Mouse (Mus musculus): ENCODE results near the gene Steap1. TPM values are rescaled to one million over a fixed set of nuclear protein-coding genes. Genes with fewer than 3 reads are reported as not detected.
A peak's percentile ranks its signal among the peaks of the same experiment; 100 is the strongest.

The Steap1 gene
- polyA plus RNA-seq, 1 experiment: not detected

DNA sequence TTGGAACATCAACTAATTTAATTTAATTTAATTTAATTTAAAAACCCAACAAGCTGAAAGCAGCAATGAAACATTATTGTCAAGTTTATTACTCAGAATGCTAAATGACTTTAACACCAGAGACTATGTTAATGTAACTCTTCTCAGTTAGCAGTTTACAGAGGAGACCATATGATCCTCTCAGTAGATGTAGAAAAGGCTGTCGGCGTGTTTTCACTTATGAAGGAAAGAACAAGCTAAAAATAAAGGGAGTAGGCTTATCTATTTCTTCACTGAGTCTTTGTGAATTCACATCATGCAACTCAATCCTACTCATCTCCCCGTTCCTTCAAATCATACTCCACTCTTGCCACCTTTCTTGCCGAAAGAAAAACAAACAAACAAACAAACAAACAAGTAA, 38.1 kb downstream of the Steap1 start:
- Histone ChIP-seq H3K4me3 (ENCODE audit: insufficient read depth, low read length) (no peak overlapping the region), H3K27ac (ENCODE audit: insufficient read depth, low read depth, low read length) (no peak overlapping the region), H3K4me1 (ENCODE audit: control insufficient read depth, insufficient read depth, low read length) (no peaks in the 10 kb centered on the region)
- TF ChIP-seq POLR2A (IDR thresholded peaks at IDR 0.05; ENCODE audit: borderline replicate concordance, low read depth, low read length) (no peak), CTCF (IDR thresholded peaks at IDR 0.05; ENCODE audit: low read depth, low read length) (no peak)

DNA sequence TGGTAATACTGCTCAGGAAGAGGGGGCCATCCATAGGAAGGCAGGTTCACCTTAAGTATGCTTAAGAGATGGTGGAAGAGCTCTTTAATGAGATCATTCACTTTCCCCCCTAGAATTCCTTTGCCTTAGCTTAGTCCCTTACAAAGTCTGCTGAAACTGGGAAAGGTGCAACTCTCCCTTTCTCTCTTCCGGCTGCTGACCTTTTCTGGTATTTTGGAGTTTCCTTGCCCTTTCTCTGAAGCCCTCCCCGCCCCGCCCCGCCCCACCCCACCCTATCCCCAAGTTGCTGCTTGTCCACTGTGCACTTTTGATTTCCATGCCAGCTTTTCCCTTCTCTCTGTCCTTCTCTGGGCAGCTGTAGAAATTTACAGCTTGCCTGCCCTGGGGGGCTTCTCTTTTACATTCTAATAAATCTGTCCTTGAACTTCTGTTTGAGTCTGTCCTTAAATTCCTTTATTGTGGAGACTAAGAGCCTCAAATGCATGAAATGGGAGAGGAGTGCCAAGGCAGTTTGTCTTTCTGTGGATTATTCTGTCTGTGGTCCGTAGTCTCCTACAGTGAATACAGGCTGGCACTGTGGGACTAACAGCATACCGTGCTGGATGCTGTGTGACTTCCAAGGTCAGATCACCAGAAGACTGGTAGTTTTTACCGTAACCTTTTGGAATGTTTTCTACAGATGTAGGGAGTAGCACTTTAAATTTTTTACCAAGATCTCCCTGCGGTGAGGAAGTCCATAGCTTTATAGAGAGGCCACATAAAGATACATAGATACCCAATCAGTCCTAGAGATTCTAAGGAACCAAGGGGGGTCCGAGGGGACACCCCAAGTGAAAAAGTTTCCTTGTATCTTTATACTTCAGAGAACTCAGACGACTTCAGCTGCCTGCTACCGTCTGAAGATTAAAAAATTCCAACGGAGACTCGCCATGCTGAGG, 41.5 kb downstream of the Steap1 start:
- H3K4me3 ChIP-seq (ENCODE audit: insufficient read depth, low read length): no peak overlapping the region
- TF ChIP-seq CTCF (IDR thresholded peaks at IDR 0.05; ENCODE audit: low read depth, low read length) (no peak), POLR2A (IDR thresholded peaks at IDR 0.05; ENCODE audit: borderline replicate concordance, low read depth, low read length) (no peak)
- H3K27ac ChIP-seq (ENCODE audit: insufficient read depth, low read depth, low read length): no peak overlapping the region
- no peaks in the 10 kb centered on the region for H3K4me1 ChIP-seq (ENCODE audit: control insufficient read depth, insufficient read depth, low read length)

DNA sequence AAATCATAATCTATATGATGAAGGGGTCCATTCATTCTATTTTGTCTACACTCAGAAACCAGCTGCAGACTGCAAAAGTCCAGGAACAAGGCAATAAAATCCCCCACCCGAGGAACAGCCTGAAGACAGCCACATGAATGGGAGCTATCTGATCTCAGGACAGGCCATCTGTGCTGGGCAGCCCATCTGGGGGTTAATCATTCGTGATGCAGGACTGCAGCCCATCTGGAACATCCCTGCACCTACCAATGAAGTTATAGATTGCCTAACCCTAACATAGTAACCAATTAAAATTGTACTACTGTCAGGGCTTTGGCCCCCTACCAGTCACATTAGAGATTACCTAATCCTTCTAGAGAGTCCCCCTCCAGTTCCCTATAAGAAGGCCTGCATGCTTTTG, 44.1 kb downstream of the Steap1 start:
- Histone ChIP-seq H3K4me3 (ENCODE audit: insufficient read depth, low read length) (no peak overlapping the region), H3K27ac (ENCODE audit: insufficient read depth, low read depth, low read length) (no peak overlapping the region), H3K4me1 (ENCODE audit: control insufficient read depth, insufficient read depth, low read length) (no peaks in the 10 kb centered on the region)
- TF ChIP-seq CTCF (IDR thresholded peaks at IDR 0.05; ENCODE audit: low read depth, low read length) (no peak), POLR2A (IDR thresholded peaks at IDR 0.05; ENCODE audit: borderline replicate concordance, low read depth, low read length) (no peak)

DNA sequence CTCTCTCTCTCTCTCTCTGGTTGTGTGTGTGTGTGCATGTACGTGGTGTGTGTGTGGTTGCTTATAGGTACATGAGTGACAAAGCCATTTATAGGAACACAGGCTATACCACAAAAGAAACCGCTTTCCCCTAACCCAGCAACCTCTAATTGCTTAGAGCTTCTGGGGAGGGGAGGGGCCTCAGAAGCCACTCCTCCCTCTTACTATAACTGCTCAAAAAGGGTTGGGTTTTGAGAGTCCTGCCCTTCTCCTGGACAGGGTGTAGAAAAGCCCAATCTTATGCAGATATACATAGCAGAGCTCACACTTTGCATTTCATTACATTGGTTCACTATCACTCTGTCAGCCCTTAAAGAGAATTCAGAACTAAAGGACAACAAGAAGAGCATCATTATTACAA, 48.7 kb downstream of the Steap1 start:
- TF ChIP-seq POLR2A (IDR thresholded peaks at IDR 0.05; ENCODE audit: borderline replicate concordance, low read depth, low read length): no peak
- no peak for TF ChIP-seq CTCF (IDR thresholded peaks at IDR 0.05; ENCODE audit: low read depth, low read length)

DNA sequence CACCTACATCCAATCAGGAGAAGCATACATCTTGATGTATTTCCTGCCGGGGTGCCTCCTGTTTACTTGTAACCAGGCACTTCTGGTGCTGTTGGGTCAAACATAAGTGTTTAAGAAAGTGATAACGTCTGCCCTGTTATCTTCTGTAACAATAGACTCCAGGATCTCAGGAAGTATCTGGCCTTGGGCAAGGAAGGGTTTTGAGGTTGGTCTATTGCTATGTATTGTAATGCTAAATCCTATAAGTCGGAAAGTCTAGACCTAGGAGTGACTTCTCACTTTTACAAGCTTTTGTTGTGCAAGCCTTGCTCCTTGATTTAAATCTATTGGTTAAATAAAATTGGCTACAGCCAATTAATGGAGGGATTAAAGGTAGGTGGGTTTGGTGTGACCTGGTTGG, 50.3 kb downstream of the Steap1 start:
- Histone ChIP-seq H3K4me1 (ENCODE audit: control insufficient read depth, insufficient read depth, low read length) (no peaks in the 10 kb centered on the region), H3K27ac (ENCODE audit: insufficient read depth, low read depth, low read length) (no peak overlapping the region), H3K4me3 (ENCODE audit: insufficient read depth, low read length) (no peak overlapping the region)
- TF ChIP-seq POLR2A (IDR thresholded peaks at IDR 0.05; ENCODE audit: borderline replicate concordance, low read depth, low read length) (no peak), CTCF (IDR thresholded peaks at IDR 0.05; ENCODE audit: low read depth, low read length) (no peak)

More for the DNA sequence above, 48.7 kb downstream of the Steap1 start:
- H3K27ac ChIP-seq (ENCODE audit: insufficient read depth, low read depth, low read length): no peak overlapping the region
- H3K4me1 ChIP-seq (ENCODE audit: control insufficient read depth, insufficient read depth, low read length): no peaks in the 10 kb centered on the region
- no peak overlapping the region for H3K4me3 ChIP-seq (ENCODE audit: insufficient read depth, low read length)

GRCm38 (mm10) chr5:5695401-5695942, 53.7 kb downstream of the Steap1 start:
- TF ChIP-seq POLR2A (IDR thresholded peaks at IDR 0.05; ENCODE audit: borderline replicate concordance, low read depth, low read length) (no peak), CTCF (IDR thresholded peaks at IDR 0.05; ENCODE audit: low read depth, low read length) (no peak)
- H3K4me1 ChIP-seq (ENCODE audit: control insufficient read depth, insufficient read depth, low read length): no peaks in the 10 kb centered on the region; the same call in 1 of the 2 replicates

DNA sequence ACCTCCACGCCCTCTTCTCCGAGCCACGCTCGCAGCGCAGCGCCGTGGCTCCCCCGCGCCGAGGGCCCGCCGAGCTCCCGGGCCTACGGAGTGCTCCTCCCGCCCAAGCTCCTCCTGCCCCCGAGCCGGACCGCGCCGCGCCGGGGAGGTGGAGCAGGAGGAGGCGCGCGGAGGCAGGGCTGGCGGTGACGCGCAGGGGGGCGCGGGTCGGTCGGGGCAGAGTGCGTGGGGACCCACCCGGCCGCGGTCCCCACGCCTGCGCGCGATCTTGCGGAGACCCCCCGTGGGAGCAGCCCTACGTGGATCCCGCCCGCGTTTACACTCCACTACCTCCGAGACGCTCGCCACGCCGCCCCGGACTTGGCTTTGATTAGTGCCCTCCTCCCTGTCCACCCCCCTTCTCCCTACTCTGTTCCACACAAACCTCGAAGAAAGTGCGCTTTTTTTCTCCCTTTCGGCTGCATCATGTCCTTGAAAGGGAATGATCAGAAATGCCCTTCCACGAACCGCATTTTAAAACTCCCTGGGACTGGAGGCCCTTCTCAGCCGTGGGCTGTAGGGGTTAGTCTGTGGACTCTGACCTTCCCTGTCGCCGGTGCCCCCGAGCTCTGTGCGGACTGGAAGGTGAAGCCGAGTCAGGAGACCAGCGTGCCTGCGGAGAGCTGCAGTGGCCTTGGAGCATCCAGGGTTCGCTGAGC, 55.0 kb downstream of the Steap1 start, which contains the start of gene Steap2:
Gene Steap2, minus strand, starts transcription at position 623 of the 698 bp plus-strand sequence.
- H3K4me3 ChIP-seq (ENCODE audit: insufficient read depth, low read length): peak within 1 kb of the TSS; percentile 58

More at GRCm38 (mm10) chr5:5695401-5695942, 53.7 kb downstream of the Steap1 start:
- Histone ChIP-seq H3K27ac (ENCODE audit: insufficient read depth, low read depth, low read length) (no peak overlapping the region), H3K4me3 (ENCODE audit: insufficient read depth, low read length) (no peak overlapping the region)

DNA sequence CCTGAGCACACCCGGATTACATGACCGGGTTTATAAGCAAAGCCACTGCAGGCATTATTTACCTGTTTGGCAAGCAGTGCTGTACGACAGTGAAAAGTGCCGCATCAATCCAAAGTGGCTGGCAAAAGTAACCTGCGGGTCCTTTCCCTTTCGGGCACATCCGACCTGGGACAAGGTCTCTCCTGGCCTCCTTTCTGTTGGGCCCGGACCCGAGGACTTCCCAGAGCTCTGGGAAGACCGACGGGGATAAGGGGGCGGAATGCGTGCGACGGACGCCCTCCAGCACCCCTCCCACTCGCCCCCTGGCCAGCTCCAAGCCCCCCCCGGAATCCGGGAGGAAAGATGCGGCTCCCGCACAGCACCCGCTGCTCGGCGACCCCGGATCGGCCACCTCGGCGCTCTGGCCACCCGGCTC, 55.6 kb downstream of the Steap1 start:
- TF ChIP-seq POLR2A (IDR thresholded peaks at IDR 0.05; ENCODE audit: borderline replicate concordance, low read depth, low read length) (no peak), CTCF (IDR thresholded peaks at IDR 0.05; ENCODE audit: low read depth, low read length) (no peak)
- peak overlapping the region; percentile 58 for H3K4me3 ChIP-seq (ENCODE audit: insufficient read depth, low read length)
- no peak overlapping the region for H3K27ac ChIP-seq (ENCODE audit: insufficient read depth, low read depth, low read length)
- H3K4me1 ChIP-seq (ENCODE audit: control insufficient read depth, insufficient read depth, low read length): no peaks in the 10 kb centered on the region; the same call in 1 of the 2 replicates

More for the DNA sequence above, 55.0 kb downstream of the Steap1 start, which contains the start of gene Steap2:
- Histone ChIP-seq H3K27ac (ENCODE audit: insufficient read depth, low read depth, low read length) (no peak within 1 kb of the TSS), H3K4me1 (ENCODE audit: control insufficient read depth, insufficient read depth, low read length) (no peaks in the 10 kb centered on the region; the same call in 1 of the 2 replicates)
- TF ChIP-seq CTCF (IDR thresholded peaks at IDR 0.05; ENCODE audit: low read depth, low read length): no peak
- TF ChIP-seq POLR2A (IDR thresholded peaks at IDR 0.05; ENCODE audit: borderline replicate concordance, low read depth, low read length): no peak

DNA sequence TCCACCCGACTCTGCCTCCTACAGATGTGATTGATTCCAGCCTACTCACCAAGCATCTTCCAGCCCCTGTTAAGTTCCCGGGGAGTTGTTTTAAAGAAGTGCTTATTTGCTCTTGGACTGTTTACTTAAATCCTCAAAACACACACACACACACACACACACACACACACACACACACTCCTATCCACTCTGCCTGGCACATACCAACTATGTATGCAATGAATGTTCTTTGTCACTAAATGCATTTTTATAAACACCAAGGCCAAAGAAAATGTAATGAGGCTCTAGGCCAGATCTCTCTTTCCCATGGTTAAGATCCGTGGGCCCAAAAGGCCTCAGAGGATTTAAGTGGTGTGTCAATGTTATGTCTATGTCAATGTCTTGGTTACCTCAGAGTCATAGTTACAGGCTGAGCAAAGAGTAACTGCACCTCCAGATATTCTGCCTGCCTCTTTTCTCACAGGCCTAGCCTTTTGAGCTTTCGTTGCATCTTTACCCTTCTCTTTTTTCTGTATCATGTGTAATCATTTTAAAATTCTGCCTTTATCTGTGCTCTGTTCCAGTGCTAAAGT, 56.9 kb downstream of the Steap1 start:
- H3K27ac ChIP-seq (ENCODE audit: insufficient read depth, low read depth, low read length): no peak overlapping the region
- no peak overlapping the region for H3K4me3 ChIP-seq (ENCODE audit: insufficient read depth, low read length)
- TF ChIP-seq POLR2A (IDR thresholded peaks at IDR 0.05; ENCODE audit: borderline replicate concordance, low read depth, low read length): no peak
- no peak for TF ChIP-seq CTCF (IDR thresholded peaks at IDR 0.05; ENCODE audit: low read depth, low read length)
- H3K4me1 ChIP-seq (ENCODE audit: control insufficient read depth, insufficient read depth, low read length): no peaks in the 10 kb centered on the region; the same call in 1 of the 2 replicates

Measured in bone marrow macrophage, adult 2 months (primary cell).